Mouse (Mus musculus): ENCODE data around the gene Atf3.
"Not testable (repeated sequence)": the region's sequence is repeated elsewhere in the genome, so short reads cannot be mapped to it uniquely, and the experiment has no call there.

The Atf3 gene

DNA sequence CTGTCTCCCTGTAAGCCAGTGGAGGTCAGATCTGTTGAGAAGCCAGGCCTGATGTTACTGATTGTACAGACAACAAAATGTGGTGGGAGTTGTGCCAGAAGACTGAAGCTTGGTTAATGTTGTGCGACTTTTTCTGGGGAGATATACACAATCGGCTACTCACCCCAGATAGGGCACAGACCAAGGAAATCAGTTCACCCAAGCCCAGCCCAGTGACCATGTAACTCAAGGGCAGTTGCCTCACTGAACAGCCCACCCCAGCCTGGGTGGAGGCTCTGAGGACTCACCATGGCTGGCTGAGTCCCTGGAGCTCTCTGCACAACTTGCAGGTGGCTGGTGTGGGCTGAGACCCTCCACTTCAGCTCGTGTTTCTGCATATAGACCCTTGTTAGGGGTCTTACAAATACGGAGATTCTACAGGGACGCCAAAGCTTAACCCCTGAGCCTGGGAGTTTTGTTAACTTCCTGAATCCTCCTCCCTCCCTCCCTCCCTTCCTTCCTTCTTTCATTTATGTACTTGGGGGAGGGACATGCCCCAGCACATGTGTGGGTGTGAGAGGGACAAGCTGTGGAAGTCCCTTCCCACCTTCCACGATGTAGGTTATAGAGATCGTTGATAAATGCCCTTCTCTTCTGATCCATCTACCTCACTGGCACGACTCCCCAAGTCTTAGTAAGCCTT, 66.8 kb downstream of the Atf3 start:
- no peak for DNase-seq (ENCODE audit: low read depth, low spot score)

DNA sequence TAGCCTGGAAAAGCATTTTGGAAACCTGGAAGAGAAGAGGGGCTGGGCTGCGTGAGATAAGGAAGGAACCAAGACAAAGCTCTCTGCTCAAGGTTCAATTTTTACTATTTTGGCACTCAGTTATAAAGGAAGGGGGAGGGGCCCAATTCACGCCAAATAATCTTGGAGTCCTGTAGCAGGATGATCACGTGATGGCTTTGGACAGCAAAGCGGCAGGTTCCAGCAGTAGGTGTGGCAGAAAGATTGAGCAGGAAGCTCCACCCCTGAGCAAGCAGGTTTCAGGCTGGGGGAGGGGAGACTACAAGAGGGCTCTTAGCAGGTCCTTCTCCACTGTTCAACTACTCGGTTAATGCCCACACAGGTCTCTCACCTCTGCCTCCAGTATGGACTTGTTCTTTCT, 68.3 kb downstream of the Atf3 start:
- not testable (repeated sequence) for DNase-seq (ENCODE audit: low read depth, low spot score)

DNA sequence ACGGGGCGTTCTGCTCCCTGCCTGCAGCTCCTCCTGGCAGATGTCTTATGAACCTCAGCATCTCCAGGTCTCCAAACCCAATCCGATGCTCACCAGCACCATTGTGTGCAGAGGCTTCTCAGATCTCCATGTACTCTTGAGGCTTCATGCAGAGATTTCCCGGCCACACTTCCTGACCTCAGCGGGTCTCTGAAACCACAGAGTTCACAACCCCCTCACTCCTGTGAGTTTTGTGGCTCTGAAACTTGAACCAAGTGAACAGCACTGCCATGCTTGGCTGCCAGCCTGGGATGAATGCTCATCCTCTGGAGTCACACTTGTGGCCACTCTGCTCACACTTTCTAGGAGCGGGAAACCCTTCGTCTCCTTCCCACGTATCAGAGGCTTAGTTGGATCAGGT, 76.9 kb downstream of the Atf3 start:
- no peak for DNase-seq (ENCODE audit: low read depth, low spot score)

DNA sequence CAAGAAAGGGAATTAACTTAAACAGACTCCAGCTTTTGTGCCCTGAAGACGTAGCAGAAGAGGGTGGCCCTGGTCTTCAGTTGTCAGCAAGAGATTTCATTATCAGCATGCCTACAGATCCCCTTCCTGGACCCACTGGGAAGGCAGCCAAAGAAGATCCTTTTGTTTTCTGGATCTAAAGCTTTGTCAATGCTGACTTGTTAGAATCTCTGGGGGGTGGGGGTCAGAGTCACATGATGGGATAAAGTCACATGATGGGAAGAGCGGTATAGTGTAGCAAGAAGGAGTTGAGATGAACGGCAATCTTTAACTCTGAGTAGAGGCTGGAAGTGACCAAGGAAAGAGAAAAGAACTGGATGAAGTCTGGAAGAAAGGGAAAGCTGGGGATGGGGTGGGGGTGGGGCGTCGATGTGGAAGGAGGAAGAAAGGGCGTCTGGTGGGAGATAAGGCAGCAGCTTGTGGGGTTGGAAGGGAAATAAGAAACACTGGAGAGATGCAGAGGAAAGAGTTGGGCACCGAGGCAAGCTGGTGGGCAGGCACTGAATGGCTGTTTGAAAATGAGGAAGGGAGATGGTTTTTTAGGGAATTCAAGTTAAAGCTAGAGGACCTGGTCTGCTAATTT, 78.9 kb downstream of the Atf3 start:
- no peak for DNase-seq (ENCODE audit: low read depth, low spot score)

DNA sequence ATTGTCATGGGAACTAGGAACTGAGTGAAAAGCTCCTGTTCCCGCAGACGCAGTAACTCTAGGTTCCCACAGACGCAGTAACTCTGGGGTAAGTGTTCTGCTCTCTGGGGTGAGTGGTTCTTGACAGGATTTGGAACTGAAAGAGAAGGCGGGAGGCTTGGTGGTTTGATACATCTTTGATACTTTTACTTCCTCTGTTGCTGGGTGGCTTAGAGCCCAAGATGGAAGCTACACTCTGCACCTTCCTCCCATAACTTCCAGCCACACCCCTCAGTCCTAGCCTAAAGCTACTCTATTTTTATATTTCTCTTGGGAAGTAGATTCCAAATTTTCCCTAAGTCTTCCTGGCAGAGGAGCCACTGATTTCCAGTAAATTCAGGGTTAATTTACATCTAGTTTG, 79.4 kb downstream of the Atf3 start:
- DNase-seq (ENCODE audit: low read depth, low spot score): no peak

DNA sequence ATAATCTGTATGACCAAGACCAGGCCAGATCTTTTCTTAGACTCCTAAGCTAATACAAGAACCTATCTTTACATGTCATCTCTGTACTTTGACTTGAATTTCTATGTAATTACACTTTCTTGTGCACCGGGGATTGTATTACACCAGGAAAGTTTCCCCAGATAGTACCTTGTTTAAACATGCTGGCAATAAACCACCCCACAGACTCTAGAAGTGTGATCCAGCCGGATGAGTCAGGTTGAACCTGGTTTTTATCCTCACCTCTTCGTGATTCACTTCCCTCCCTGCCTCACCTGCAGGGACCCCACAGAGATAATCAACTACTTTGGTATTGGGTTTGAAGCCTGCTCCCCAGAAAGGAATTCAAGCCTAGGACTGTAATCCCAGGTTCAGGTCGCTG, 82.4 kb downstream of the Atf3 start:
- DNase-seq (ENCODE audit: low read depth, low spot score): no peak

DNA sequence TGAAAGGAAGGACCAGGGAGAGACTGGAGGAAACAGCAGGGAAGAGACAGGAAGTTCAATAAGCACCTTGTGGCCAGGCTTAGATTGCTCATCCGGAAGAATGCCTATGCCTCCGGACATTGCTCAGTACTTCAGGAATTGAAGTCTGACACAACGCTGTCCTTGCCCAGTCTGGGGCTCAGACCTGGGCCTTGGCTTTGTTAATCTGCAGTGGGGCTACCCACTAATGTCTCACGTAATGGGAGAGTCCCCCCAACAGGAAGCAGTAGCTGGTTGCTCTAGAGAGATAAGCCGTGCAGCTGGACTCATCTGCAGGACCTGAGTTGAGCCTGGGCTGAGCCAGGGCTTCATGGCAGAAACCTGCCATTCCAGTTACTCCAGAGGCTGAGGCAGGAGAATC, 84.9 kb downstream of the Atf3 start:
- no peak for DNase-seq (ENCODE audit: low read depth, low spot score)

DNA sequence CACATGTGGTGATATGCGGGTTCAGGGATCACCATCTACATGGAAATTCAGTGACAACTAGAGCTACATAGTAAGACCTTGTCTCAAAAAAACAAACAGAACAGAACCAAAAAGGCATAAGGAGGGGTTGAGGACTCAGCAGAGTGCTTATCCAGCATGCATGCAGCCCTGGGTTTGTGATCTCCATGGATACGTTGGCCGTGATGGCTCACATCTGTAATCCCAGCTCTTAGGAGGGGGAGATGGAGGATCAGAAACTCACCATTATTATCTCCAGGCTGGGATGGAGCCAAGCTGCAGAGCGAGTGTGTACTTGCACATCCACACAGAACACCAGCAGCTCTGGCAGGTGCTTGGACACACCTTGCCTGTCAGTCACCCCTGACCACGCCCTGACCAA, 85.6 kb downstream of the Atf3 start:
- DNase-seq (ENCODE audit: low read depth, low spot score): no peak

DNA sequence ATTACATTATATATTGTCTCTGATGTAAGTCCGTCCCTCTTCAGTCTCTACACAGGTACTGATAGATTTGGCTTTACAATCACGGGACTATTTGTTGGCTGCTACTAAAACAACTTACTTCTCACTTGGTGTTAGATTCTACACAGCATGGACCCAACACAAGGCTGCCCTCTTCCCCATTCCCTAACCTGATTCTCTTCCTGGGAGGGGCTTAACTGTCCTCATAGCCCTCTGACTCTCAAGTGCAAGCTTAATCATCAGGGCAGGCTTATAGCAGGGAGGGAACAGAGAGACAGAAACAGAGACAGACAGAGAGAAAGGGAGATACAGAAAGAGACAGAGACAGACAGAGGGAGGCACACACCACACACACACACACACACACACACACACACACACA, 86.1 kb downstream of the Atf3 start:
- DNase-seq (ENCODE audit: low read depth, low spot score): no peak

DNA sequence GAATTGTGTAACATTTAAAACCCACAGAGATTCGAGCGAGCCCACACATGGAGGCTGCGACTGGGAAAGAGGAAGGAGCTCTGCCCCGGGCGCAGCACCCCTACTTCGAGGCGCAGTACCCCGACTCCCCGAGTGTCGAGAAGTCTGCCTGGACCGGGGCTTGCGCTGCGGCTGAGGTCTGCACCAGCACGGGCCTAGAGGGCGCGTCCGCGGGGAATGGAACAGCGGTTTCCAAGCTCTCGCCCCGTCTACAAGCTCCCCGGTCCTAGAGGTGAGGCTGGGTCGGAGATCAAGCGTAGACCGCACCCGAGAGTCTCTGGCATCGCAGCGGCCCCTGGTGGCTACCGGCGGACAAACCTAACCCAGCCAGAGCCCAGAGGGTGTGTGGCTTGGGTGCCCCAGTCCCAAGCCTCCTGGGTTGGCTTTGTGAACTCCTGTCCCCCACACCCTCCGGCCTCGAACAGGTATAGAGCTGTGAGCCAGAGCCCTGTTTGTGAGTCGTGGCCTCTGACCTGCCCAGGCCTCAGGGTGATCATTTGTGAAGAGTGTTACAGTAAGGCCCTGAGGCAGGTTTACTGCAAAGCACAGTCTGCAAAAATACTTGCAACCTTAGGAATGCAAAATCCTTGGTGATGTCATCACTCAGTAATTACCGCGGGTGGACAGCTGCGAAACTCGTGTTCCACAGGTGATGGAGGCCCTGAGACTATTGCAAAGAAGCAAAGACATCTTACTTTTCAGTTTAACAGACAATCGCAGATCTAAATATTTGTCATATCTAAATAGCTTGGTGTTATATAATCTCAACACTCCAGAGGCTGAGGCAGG, 91.8 kb downstream of the Atf3 start:
- peak; percentile 13 for DNase-seq (ENCODE audit: low read depth, low spot score)

DNA sequence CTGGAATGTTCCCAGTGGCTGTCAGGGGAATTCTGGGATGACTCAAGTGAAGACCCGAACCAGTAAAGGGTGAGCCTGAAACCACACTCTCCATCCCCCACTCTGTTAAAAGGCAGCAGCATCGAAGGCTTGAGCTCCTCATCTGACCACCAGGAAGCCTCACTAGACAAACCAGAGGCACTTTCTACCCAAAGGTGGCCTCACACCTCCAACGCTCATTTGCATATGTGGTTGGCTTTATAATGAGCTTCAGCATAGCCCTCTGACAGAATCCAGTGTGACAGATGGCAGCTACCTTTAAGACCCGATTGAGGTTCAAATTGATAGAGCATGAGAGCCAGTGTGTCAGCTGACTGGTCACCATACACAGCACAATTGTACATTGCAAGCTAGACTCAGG, 93.6 kb downstream of the Atf3 start:
- no peak for DNase-seq (ENCODE audit: low read depth, low spot score)

DNA sequence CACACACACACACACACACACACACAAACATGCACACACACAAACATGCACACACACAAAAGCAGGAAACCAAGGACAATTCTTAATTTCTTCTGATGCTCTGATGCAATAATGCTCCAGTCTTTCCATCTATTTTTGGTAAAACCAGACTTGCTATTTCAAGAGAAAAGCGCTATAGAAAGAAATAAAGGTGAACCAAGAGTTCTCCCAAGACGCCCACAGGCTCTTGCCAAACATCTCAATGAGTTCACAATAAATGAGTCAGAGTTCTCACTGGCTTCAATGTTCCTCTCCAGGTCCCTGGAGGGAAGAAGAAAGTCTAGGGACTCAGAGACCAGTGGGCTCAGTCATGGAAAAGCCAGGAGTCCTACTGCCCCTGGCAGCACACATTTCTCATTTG, 94.1 kb downstream of the Atf3 start:
- DNase-seq (ENCODE audit: low read depth, low spot score): no peak

DNA sequence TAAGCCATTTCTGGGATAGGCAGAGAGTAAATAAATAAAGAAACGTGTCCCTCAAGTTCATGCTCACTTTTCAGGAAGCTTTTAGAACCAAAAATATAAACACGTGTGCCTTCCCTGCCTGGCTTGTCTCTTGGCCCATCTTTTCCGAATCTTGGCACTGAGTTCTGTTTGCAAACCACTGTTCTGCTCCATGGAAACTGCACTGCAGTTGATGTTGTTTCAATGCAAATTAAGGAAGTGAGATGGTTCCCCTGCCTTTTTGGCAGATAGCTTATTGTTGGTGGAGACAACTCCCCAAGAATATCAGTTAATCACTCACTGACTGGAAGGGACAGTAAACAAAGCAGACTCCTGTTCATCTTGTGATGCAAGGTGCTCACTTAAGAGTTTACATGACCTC, 95.1 kb downstream of the Atf3 start:
- no peak for DNase-seq (ENCODE audit: low read depth, low spot score)

All from embryo, embryonic 11.5 days (tissue).